Mouse (Mus musculus) liver, embryonic 14.5 days (tissue): ENCODE results near the gene Rhpn2.

ENCODE experiments used
- CTCF ChIP-seq: IDR thresholded peaks from 2 replicates; pipeline ENCODE4 v1.5.1; 2016; ENCODE audit warnings: antibody characterized with exemption, low read depth, control low read depth
- EP300 ChIP-seq: IDR thresholded peaks from 2 replicates; pipeline ENCODE4 v1.6.1; 2016; ENCODE audit warnings: antibody characterized with exemption, low read depth

GRCm38 (mm10) chr7:35344785-35345330 is 10.9 kb downstream of the Rhpn2 start:
- TF ChIP-seq EP300 (no peak), CTCF (no peak)
